Mouse (Mus musculus) layer of hippocampus, postnatal 36 days (tissue): ENCODE results near the gene Zfp13. TPM values are rescaled to one million over a fixed set of nuclear protein-coding genes. Genes with fewer than 3 reads are reported as not detected.
"Not testable (repeated sequence)": the region's sequence is repeated elsewhere in the genome, so short reads cannot be mapped to it uniquely, and the experiment has no call there.

ENCODE experiments used
- DNase-seq, 2 experiments: peaks; one replicate each; pipeline ENCODE4 v3.0.0; 2022
- total RNA-seq, 2 experiments: library from RNA; stranded (reverse); gene quantifications; 2 replicates each; pipeline ENCODE4 v1.2.3; 2021

Gene Zfp13
- total RNA-seq, 2 experiments from 2014 or later, result 25.0 to 32.3 TPM

DNA sequence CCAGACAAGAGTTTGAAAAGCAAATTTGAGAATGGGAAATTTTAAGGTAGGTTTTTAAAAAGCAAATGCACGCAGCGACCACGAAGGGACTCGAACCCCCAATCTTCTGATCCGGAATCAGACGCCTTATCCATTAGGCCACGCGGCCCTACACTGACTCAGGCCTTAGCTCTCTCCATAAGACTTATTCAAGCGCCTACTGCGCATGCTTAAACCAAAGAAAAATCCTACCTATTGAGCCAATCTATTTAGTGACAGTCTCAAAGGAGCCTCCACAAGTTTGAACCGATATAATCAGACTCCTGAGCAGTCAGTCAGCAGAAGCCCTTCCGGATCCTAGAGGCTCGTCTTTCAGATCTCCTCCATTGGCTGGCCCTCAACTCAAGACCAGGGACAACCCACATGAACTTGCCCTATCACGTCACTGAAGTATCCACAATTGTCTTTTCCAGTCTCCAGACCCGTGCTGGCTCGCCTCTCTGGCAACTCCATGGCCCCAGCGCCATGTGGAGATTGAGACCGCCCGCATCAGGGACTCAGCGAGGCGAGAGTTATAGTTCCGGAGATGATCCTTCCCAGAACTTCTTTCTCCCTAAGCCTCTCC lies 49.0 kb downstream of the Zfp13 start:
- DNase-seq, result peak; percentile 96 to 99

DNA sequence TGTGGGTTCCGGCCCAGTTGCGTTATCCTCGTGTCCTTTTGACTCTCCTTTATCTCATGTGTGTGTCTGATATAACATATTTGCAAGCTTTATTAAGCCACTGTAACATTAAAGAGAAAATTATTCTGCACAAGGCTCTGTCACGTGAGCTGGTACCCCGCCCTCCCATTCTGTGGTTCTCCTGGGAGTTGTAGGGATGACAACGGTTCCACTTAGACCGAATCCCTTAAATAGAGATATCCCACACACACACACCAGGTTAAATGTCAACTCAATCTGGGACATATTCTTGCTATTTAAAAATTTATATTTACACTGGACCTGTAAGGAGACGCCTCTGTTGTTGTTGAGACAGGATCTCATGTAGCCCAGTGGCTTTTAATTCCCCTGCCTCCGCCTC lies 49.8 kb downstream of the Zfp13 start:
- DNase-seq, result no peak

DNA sequence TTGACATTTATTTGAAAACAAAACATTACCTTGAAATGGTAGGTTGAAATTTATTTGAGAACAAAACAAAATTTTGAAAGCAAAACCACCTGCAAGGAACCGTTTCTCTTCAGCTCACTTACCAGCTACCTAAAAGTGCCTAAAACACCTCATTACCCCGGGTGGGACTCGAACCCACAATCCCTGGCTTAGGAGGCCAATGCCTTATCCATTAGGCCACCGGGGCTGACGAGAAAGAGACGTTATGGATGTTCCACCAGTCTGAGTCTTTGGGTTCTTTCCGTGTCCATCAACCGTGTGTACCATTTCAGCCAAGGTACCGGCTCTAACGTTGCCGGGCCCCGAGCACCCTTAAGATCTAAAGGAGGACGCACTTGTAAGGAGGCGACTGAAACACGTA lies 50.7 kb downstream of the Zfp13 start:
- DNase-seq, result peak; percentile 85 to 90

DNA sequence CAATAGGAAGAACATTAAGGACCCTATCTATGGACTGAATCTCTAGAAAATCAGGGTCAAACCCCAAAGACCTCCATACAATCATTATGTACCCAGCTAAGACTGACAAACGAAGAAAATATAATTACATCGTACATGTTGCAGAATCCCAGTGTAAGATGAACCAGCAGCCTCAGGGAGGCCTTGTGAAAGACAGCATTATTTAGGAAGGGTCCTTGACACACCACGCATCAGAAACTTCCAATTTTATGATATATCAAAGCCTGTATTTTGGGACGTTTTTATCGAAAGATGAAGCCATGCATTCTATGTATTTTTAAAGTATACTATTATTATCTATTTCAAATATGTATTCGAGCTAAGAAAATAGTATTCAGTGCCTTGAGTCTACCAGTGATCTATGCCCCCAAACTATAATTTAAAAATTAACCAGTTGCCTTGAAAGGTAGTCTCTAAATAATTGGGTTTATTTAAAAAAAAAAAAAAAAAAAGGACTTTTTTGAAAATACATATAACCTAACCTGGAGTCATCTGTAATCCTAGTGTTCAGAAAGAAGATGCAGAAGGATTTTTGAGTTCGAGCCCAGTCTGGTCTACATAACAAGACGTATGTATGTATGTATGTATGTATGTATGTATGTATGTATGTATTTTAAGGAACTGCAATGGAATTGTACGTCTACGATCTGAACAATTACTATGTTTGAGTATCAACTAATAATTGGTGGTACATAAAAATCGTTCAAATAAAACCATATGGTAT lies 51.4 kb downstream of the Zfp13 start:
- no peak for DNase-seq

DNA sequence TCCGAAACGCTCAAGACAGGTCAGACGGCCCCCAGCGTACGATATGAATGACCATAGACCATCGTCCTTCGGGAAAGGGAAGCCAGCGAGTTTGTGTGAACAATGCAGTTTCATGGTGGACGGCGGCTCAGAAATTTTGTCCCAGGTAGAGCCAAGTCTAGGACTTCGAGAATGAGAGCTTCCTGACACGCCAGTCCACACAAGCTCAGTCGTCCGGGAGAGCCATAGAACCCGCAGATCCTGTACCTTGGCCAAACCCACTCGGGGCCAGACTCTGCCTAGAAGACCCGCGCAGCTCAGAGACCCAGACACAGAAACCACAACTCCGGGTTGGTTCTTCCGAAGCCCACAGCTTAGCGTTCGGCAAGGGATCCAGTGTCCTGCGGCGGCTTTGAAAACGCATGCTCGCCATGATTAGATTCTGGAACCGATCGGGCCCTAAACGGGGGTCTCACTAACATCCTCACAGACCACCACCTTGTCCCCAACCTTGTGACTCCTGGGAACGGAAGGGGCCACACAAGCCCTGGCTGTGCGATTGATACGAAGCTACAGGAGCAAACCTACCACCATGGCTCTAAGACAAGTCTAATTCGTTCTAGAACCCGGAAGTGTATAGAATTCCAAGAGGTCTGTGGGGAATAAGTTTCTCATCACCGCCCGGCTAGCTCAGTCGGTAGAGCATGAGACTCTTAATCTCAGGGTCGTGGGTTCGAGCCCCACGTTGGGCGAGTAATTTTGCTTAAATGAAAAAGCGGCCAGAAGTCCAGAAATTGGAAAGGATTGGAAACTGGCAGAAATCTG lies 52.4 kb downstream of the Zfp13 start:
- DNase-seq, result peak; percentile 87 to 93

DNA sequence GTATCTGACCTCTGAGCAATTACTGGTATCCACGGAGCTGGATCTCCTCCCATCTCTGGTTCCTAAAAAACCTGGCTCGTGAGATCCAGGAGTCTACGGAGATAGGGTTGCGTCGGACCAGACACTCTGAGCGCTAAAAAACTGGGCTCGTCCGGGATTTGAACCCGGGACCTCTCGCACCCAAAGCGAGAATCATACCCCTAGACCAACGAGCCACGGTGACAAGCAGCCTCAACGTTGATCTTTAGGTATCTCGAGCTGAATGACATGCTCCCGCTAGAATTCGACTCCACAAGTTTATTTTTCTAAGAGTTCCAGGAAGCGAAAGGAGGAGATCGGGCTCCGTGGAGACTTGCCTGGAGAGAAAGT lies 53.0 kb downstream of the Zfp13 start:
- peak; percentile 76 to 79 for DNase-seq

DNA sequence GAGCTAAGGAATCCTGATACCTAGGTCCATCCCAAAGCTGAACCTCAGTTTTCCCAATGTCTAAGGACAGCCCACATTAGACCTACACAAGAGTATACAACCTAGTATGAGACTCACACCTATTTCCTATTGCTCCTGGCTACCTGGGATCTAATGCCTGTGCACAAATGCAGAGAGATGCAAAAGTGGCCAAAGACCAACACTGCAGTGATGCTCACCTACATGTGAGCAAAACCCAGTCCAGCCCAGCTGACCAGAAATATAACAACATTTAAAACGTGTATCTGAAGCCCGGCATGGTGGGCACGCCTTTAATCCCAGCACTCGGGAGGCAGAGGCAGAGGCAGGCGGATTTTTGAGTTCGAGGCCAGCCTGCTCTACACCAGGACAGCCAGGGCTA lies 53.4 kb downstream of the Zfp13 start:
- no peak for DNase-seq

DNA sequence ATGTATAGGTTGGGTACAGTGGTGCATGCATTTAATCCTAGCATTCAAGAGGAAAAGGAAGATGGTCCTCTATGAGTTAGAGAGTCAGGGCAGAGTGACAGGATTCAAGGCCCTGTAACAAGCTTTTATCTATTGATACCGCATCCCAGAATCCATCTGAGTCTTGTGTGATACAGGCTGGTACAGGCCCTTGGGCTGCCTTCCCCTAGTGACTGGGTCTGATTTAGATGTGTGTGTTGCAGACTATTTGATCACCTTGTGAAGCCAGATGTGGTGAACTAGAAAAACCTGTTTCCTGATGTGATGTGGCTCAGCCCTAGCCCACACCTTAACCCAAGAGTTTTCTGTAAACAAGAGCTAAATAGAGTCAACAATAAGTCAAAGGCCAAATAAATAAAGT lies 54.5 kb downstream of the Zfp13 start:
- DNase-seq, result no peak

DNA sequence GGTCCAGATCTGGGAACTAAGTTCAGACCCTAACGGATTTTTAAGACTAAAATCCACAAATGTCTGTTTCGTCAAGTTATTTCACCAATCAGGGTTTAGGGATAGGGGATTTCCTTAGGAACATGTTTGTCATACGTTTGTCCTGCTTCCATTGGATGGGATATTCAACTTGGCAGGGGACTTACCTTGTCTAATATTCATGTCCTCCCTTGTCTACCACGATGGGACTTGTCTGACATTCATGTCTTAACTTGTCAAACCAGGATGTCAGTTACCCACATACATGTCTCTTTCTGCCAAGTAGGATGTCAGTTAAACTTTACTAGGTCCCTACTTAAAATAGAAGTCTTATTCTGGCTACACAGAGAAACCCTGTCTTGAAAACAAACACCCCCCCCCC lies 55.3 kb downstream of the Zfp13 start:
- no peak for DNase-seq

DNA sequence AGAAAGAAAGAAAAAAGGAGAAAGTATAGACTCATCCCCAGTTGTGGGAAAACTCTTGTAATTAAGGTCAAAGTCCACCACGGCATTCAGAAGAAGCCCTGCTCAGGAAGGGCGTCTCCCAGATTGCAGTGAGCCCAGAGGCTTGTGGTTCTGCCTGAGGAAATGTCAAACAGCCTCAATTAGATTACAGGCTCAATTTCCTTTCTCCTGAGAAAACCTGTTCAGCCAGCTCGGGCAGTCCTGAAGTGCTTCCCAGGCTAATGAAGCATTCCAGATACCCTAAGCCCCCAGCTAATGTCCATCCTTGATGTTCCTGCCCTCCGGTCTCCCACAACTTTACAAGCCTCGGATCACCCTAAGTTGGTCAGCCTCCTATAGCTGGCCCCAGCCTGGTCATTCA lies 56.0 kb downstream of the Zfp13 start:
- no peak for DNase-seq

DNA sequence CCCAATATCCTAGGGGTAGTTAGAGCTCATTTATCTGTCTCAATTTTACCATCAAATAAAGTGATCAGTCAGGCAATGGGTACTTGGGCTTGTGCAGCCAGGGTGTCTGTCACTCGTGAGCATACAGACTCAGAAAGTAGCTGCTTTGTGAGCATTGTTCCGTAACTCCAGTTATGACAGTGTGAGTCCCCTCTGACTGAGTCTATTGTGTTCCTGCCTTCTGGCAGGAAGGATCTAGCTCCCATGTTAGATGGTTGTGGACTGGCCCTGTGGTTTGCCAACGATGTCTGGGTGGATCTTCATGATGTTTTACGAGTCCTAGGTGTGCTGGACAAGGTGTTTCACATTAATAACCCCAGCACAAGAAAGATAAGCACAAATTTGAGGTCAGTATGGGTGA lies 56.5 kb downstream of the Zfp13 start:
- no peak for DNase-seq

DNA sequence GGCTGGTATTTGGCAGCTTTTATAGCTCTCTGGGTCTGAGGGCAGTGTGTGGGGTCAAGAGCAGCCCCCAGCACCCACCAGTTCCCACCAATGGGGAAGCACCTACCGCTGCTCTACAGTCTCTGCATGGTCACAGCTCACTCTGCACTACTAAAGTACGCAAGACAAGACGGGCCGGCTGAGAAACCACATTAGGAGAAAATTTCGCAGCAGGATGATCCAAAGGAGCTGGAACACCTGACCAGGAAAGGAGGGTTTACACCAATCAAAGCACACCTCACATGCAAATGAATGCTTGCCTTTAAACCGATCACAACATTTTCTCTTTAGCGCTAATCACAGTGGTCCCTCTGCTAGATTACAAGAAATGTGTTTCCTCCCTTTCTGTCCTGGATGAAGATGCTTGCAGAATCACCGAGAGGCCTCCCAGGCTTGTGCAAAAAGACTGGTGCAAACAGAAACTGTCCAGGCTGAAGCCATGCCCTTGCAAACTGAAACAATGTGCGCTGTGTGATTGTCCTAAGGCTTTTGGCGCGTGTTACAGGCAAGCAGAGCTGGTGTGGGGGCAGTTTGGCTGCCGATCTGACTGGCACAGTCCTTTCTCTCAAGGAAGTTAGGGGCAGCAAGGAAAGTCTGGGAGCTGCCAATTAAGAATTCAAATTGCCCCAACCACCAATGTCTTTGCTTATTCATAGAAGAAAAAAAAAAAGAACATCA lies 57.1 kb downstream of the Zfp13 start:
- DNase-seq, result no peak

DNA sequence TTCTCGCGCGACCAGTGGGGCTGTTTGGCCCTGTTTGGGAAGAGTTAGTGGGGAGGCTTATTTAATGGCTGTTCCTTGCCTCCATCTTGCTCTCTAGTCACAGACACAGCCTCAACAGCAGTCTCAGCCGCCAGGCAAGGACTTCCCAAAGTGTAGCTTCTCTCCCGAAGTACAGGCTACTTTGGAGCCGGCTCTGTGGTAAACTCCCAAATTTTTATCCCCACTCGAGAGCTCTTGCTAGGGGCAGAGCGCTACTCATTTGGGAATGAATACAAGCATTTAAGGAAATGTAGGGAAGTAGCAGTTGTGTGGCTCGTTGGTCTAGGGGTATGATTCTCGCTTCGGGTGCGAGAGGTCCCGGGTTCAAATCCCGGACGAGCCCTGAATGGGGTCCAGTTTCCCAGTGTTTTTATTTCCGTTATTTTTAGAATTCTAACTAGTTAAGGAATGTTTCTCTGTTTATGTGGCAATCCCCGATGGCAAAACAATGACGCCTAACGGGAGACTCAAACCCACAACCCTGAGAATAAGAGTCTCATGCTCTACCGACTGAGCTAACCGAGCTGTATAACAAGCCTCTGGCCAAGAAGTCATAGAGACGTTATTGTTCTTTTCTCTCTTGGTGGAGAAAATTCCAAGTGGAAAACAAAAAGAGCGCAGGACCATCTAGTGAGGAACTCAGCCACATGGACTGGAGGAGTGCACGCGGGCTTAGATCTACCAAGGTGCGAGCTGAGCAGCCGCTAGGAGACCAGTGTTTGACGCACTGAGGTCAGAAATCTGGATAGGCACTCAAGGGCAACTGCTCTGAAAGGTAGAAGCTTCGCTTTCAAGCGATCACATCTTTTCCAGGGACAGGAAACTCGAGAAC lies 58.4 kb downstream of the Zfp13 start:
- DNase-seq, result no peak

DNA sequence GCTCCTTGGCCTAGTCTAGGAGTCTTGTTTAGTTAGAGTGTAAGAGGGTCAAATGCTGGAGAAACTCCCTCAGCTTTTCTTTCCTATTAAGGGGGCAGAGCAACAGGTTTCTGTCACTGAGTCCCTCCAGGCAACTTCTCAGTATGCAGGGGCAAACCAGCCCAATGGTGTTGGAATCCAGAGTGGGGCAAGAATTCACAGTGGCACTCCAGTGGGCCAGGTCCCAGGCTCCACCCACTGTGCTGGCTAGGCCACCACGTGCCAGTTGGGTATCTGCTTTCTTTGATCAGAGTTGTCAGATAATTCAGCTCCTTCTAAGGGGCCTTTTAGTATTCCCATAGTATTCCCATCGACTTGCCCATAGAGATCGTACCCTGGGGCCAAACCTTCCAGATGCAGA lies 59.2 kb downstream of the Zfp13 start:
- DNase-seq, result no peak

DNA sequence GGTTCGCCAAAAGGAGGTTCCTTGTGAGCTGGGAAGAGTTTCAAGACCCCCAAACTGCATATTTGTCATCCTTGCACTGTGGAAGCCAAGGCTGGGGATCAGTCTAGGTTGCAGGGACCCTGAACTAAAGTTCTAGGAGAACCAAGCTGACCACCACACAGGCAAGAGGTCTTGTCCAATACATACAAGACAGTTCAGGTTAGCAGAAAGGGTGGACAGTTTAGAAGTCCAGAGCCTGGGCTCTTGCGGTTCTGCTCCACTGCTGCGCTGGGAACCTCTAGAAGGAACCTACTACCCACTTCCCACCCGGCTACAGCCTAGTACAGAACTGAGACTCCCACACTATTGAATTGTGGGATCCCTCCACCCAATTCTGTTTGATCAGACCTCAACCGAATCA lies 59.7 kb downstream of the Zfp13 start:
- DNase-seq, result no peak

DNA sequence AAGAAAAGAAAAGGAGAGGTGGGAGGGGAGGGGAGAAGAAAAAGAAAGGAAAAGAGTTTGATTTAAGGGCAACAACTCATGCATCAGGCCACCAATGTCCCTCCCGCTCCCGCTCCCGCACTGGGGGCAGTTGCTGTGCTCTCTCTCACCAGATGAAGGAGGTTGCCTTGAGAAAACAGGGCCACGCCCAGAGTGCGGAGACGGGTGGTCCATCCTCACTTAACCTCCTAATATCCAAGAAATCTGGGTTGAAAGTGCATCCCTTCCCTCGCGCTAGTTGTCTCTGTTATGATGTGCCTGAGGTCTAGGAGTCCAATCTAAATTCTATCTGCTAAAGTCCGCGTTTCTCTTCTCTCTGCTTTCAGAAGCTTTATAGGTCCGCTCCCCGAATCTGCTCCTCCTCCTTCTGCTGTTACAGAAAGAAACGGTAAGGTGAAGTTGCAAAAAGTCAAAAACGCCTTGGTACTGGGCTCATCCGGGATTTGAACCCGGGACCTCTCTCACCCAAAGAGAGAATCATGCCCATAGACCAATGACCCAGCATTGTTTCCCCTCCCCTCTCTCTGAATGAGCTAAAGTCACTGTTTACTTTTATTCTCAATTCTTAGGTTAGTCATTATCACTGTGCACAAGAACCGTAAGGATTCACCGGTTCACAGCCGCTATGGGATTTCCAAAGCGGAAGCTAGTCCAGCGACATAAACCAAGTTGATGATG lies 60.8 kb downstream of the Zfp13 start:
- DNase-seq, result no peak

DNA sequence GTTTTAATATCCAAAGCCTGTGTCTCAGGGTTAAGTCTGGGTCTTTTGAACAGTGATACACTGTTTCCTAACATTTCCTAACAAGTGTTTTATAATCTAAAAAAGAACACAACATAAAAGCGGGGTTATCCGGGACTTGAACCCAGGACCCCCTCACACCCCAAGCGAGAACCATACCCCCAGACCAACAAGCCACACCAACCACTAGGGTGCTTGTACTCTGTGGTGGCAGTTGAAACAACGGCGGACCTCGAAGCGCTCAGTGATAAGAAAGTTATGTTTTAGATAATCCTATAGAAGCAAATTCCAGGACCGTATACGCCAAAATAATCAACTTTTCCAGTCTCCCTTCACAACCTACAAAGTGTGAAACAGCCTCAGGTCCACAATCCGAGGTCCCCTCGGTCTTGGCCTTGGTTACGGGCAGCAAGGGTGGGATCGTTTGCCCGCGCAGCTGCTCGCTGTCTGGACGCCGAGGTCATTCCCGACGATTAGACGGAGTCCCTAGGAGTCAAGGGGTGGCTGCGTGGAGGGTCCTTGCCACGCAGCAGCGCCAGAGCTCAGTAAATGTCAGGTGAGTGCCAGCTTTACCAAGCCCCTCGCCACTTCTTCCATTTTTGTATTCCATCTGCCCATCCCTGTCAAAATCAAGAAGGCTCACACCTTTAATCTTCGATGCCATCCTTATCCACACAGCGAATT lies 61.6 kb downstream of the Zfp13 start:
- no peak for DNase-seq

DNA sequence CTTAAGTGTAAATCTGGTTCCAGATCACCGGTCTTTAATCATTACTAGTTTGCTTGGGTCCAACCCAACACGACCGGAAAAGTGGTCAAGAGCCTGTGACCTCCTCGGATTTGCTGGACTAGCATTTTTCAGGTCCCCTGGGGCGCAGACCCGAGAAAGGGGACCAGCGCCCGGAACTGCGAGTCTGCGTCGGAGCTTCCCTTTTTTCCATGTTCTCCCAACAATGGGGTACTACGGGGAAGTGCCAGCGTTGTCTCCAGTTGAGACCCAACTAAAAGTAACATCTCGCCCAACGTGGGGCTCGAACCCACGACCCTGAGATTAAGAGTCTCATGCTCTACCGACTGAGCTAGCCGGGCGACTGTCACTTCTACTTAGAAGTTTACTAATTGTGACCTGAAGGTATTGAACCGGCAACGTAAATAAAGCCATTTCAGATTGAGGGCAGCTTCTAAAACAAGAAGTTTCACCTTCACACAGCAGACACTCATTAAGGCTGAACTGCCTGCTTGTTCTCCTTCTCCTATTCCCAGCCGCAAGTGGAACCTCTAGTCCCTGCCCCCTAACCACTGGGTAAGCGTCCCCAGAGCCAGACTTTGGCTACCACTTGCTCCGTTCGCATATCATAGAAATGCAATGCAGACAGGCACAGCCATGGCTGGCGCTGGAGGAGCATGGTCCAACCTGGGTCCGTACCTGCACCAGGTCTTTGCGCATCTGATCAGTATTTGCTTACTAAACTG lies 64.1 kb downstream of the Zfp13 start:
- DNase-seq, result not testable (repeated sequence)

DNA sequence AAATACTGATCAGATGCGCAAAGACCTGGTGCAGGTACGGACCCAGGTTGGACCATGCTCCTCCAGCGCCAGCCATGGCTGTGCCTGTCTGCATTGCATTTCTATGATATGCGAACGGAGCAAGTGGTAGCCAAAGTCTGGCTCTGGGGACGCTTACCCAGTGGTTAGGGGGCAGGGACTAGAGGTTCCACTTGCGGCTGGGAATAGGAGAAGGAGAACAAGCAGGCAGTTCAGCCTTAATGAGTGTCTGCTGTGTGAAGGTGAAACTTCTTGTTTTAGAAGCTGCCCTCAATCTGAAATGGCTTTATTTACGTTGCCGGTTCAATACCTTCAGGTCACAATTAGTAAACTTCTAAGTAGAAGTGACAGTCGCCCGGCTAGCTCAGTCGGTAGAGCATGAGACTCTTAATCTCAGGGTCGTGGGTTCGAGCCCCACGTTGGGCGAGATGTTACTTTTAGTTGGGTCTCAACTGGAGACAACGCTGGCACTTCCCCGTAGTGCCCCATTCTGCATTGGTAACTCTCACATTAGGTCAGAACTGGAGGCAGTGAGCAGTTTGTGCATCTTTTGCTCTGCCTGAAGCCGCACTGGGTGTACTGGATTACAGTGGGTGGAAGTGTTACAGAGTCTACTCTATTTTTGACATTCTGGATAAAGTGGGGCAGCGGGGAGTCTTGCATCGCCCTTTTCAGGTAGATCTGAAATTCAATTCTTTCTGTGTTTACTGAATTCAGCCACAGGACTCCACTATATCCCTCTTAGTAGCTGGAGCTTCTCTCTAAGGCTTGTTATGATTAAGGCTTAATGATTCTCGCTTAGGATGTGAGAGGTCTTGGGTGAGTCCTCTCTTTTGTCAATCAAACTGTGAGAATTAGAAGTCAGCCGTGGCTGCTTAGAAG lies 65.4 kb downstream of the Zfp13 start:
- not testable (repeated sequence) for DNase-seq
